Mouse (Mus musculus): ENCODE results near the gene Ccdc63.
A peak's percentile ranks its signal among the peaks of the same experiment; 100 is the strongest.

The Ccdc63 gene

DNA sequence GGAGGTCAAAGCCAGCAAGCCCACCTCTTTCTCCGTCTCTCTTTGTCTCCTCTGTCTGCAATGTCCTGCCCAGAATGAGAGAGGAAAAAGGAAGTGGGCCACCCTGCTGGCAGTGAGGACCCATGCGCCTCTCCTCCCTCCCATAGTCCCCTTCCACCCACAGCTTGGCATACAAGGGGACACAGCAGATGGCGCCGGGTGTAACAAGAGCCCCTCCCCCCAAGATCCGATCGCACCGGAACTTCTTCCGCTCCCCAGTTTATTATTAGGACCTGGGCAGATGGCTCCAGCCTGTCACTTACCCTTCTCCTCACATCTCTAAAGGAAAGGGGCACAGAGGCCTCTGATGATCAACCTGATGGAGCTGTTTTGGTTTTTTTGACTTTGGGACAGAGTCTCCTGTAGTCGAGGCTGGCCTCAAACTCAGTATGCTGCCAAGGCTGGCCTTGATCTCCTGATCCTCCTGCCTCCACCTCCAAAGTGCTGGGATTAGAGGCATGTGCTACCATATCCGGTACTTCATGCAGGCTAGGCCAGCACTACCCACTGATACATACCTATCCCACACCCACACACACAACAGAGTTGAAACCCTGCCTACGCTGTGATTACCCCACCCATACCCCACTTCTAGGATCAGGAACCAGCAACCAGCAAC is 10.2 kb downstream of the Ccdc63 start:
- no peak for DNase-seq (ENCODE audit: extremely low read depth, low read depth, low spot score)

DNA sequence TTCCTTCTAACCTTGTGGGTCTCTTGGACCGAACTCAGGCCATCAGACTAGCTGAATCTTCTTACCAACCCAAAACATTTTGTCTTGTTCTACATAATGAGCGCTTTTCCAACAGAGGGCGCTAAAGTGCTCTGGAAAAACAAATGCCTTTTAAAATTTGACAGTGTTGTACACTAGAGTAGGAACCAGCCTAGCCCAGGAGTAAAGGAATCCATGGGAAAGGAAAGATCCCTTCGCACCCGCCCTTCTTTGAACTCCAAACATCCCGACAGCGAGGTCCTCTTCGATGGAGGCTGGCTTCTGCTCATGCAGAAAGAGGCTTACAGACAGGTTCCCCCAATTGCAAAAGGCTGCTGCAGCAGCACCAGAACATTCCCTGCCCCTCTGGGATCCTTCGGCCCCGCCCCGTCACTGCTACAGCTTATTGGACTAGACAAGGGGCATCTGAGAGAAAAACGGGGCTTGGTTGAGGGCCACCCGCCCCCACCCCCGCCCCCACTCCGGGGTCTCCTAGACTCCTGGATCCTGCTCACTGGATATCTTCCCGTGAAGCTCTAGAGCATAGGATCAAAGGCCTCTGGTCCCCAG is 11.5 kb downstream of the Ccdc63 start:
- no peak for DNase-seq (ENCODE audit: extremely low read depth, low read depth, low spot score)

DNA sequence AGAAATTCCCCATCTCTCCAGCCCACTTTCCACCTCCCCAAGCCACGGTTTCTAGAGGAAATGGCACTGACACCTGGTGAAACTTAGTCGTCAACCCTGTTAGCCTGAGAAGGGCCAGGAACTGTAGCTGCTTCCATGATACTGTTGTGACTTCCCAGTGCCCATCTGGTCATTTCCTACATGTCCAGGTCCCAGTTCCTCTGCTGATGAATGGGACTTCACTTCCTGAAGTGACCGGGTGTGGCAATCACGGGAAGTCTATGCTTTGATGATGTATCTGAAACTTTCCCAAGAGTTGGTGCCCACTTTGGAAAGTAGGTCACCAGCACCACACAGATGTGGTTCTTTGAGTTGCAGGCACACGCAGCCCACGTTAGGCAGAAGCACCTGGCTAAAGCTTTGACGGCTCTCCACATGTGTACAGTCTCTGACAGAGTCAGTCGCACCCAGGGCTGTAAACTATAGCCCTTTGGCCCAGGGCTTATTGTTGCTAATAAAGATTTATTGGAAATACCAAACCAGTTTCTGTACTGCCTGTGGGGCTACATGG is 15.3 kb downstream of the Ccdc63 start:
- no peak for DNase-seq (ENCODE audit: extremely low read depth, low read depth, low spot score)

GRCm38 (mm10) chr5:122116243-122116642 is 24.4 kb downstream of the Ccdc63 start:
- DNase-seq (ENCODE audit: extremely low read depth, low read depth, low spot score), result no peak

DNA sequence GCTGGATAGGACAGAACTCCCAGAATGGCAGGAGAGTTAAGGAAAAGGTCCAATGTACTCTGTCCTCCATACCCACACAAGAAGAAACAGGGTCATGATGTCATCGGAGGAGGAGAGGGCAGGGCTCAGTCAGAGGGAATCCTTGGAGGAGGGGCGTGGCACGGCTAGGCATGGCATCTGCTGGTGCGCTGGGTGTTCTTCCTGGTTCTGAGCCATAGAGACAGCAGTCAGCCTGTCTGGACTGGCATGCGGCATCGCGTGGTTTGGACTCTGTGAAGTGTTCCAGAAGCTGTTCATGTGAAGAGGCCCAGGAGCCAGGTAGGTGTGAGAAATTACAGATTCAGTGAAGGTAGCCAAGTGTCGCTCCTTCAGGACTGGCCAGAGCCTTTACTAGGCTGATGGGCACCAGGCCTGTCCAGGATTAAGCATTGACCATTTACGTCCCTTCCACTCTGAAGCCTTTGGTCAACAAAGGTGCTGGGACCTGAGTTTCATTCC is 25.3 kb downstream of the Ccdc63 start:
- DNase-seq (ENCODE audit: extremely low read depth, low read depth, low spot score), result peak; percentile 11

GRCm38 (mm10) chr5:122114176-122114575 is 26.4 kb downstream of the Ccdc63 start:
- no peak for DNase-seq (ENCODE audit: extremely low read depth, low read depth, low spot score)

DNA sequence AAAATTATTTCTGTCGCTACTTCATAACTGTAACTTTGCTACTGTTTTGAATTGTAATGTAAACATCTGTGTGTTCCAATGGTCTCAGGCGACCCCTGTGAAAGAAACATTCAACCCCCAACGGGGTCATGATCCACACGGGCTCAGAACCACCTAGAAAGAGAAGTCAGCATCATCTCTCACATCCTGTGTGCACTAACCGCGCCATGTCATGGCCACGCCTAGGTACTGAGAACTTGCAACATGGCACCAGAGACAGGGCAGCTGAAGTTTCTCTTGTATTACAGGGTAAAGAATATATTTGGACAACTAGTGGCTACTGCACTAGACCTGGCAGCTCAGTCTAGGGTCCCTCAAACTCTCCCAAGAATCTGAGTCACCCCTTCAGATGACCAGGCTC is 27.2 kb downstream of the Ccdc63 start:
- DNase-seq (ENCODE audit: extremely low read depth, low read depth, low spot score), result no peak

- no peak for DNase-seq (ENCODE audit: extremely low read depth, low read depth, low spot score)
Measured at GRCm38 (mm10) chr5:122111933-122112248, 28.7 kb downstream of the Ccdc63 start.

DNA sequence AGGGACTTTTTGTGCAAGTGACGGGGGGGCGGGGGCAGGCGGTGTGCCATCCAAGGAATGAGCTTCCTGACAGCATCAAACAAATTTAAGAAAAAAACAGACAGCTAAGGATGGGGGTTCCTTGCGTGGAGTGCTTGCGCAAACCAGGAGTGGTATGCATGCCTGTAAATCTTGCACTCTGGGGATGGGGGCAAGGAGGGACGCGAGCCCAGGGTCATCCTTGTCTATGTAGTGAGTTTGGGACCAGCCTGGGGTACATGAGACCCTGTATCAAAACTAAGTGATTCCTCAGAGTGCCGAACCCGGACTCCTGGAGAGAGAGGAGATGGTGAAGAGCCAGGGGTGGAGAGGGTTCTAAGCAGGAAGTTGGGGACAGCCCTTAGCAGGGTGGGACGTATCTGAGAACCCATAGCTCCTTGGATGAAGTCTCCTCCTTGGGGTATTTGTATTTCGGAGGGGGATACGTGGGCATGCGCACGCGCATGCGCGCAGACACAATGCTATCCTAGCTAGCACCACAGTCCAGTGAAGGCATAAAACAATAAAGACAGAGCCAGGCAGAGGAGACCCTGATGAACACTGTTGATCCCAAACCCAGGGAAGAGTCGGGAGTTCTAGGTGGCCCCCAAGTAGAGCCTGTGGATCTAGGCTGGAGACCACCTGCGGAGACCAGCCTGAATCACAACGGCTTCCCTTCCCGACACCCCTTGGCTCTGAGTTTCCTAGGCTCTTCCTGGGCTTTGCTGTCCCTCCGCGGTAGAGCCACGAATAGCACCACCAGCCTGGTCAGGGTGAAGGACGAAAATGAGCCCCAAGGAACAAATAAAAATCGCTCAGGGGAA is 29.3 kb downstream of the Ccdc63 start:
- DNase-seq (ENCODE audit: extremely low read depth, low read depth, low spot score), result no peak

DNA sequence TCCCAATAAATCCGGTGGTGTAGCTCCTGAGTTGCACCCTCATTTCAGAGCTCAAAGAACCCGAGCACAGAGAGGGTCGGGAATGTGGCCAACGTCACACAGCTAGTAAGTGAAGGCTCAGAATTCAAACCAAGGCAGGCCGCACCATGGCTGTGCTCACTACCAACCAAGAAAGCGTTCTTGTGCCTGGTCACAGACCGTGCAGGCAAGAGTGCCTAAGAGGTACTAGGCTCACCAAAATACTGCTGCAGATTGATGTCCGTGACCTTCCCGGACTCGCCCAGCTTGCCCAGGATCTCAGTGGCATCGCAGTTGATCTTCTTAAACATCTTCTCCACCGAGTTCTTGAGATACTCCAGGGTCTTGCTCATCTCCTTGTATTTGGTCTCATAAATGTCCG is 30.0 kb downstream of the Ccdc63 start:
- no peak for DNase-seq (ENCODE audit: extremely low read depth, low read depth, low spot score)

GRCm38 (mm10) chr5:122109325-122110060 is 31.1 kb downstream of the Ccdc63 start:
- DNase-seq (ENCODE audit: extremely low read depth, low read depth, low spot score), result no peak

DNA sequence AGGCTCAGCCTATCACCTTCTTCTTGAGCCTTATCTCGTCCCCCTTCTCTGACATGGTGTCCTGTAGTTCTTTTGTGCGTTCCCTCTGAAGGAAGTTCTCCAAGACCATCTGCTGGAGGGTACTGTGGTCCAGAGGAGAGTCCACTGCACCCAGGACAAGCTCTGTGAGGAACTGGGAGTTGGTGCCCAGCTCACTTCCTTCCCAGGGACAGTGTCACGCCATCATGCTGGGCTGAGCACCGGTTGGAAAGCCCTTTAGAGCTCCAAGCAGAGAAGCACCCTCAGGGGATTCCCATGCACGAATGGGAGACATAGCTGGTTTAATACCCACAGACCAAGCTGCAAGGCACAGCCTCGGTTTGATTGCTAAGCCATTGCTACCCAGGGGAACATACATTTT is 32.5 kb downstream of the Ccdc63 start:
- no peak for DNase-seq (ENCODE audit: extremely low read depth, low read depth, low spot score)

- no peak for DNase-seq (ENCODE audit: extremely low read depth, low read depth, low spot score)
Measured at GRCm38 (mm10) chr5:122106212-122106611, 34.4 kb downstream of the Ccdc63 start.

GRCm38 (mm10) chr5:122104981-122105380 is 35.6 kb downstream of the Ccdc63 start:
- DNase-seq (ENCODE audit: extremely low read depth, low read depth, low spot score), result no peak

- no peak for DNase-seq (ENCODE audit: extremely low read depth, low read depth, low spot score)
Measured at GRCm38 (mm10) chr5:122104201-122104600, 36.4 kb downstream of the Ccdc63 start.

DNA sequence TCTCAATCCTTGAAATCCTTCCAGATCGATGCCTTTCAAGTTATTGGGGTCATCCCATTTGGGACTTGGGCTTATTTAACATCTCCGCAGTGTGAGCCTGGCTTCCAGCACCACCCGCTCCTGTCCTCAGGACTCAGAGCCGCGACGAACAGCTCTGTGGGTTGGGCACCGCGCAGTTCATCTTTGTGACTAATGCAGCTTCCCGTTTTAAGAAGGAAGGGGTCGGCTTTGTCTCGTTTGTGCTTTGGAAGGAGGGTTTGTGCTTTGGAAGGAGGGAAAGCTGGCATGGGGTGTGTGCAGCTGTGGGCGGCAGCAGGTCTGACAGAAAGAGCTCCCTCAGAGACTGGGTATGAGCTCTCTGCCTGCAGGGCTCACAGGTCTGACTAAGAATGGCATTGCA is 37.5 kb downstream of the Ccdc63 start:
- no peak for DNase-seq (ENCODE audit: extremely low read depth, low read depth, low spot score)

DNA sequence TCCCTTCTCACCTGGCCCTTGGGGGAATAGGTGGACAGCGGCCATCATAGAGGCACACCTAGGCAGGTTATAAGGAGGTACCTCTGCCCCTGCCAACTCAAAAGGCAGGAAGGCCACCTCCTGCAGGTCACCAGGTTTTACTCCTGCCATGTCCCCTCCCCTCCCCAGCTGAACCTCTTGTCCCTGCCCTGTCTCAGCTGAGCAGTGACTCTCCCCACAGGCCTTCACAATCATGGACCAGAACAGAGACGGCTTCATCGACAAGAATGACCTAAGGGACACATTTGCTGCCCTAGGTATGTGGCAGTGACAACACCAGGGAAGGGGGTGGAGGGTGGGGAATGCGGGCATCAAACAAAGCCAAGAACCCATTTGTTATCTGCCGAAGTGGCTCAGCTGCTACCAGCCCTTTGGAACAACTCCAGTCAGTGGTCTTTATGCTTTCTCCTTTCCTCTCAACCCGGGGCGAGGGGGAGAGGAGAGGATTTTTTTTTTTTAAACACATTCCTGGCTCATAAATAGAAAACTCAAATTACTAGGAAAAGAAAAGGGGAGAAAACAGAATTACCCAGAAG is 38.1 kb downstream of the Ccdc63 start:
- DNase-seq (ENCODE audit: extremely low read depth, low read depth, low spot score), result no peak

DNA sequence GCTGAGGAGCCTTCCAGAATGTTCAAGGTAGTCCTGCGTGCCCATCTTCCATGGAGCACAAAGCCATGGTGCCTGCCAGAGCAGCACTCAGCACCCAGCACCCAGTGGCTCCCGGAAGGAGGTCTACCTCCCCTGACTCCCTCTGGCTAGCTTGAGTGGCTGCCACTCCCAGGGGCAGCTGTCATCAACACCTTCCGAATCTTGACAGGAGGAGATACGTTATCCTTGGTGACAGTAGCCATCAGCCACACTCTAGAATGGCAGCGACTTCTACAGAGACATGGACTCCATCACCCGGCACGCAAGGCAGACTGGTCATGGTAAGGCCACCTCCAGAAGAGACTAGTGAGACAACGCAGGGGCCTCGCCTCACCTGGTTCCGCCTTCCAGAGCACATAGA is 46.2 kb downstream of the Ccdc63 start:
- no peak for DNase-seq (ENCODE audit: extremely low read depth, low read depth, low spot score)

DNA sequence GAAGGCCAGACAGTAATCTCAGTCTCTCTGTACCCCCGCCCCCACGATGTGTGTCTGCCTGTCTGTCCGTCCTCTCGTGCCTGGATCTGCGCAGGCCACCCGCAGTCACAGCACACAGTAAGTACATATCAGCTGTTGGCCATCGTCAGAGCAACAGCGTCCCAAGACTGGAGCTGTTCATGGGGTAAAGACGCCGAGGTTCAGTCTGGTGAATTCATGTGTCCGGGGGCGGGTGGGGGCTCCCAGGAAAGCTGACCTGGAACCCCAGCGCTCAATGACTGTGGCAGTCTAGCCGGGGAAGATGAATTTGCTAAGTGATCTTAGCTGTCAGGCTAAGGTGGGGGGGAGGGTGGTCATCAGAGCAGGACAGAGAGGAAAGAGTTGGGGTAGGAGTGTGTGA is 46.9 kb downstream of the Ccdc63 start:
- no peak for DNase-seq (ENCODE audit: extremely low read depth, low read depth, low spot score)

GRCm38 (mm10) chr5:122092794-122093193 is 47.8 kb downstream of the Ccdc63 start:
- no peak for DNase-seq (ENCODE audit: extremely low read depth, low read depth, low spot score)

- DNase-seq (ENCODE audit: extremely low read depth, low read depth, low spot score), result no peak
Measured at GRCm38 (mm10) chr5:122091070-122091469, 49.6 kb downstream of the Ccdc63 start.
